Mouse (Mus musculus): ENCODE results near the gene Bcas1. TPM values are rescaled to one million over a fixed set of nuclear protein-coding genes. Genes with fewer than 3 reads are reported as not detected.

Bcas1 gene
- total RNA-seq, 2 experiments from 2014 or later, result 0.89 to 2.1 TPM

DNA sequence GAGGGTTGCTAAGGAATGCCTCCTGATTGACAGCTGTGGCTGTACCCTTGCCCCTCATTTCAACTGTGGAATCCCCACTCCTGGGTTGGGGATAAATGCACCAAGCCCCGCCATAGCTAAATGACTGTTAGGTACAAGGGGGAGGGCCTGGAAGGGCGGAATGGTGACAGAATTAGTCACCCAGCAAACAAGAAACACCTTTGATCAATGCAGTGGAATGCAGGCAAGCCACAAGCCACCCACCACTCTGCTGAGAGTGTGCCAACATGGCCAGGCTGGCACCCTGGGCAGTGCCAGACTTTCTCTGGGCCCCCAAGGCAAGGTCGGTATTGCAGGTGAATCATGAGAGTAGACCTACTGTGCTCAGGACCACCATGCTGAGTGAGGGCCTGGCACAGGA, 3.5 kb downstream of the Bcas1 start:
- no peak for DNase-seq
- intact Hi-C loops (cut with DNase I), result no loop called here

- DNase-seq, result no peak
- intact Hi-C loops (cut with DNase I), result no loop called here
Measured at GRCm38 (mm10) chr2:170421924-170422323, 5.7 kb downstream of the Bcas1 start.

DNA sequence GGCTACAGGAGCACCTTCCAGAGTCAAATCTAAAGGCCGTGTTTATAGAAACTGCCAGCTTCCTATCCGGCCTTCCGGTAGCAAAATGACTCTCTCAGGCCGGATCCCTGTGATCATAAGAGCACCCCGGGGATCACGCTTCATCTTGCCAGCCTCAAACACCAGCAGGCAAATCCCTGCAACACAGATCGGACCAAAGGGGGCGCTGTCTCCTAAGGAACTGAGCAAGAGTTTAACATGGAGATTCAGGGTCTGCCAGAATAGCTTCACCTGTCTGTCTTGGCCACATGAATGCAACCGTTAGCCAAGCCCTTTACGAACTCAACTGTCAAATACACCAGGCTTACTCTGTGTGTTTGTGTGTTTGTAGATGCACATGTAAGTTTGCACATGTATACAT, 8.9 kb downstream of the Bcas1 start:
- intact Hi-C loops (cut with DNase I), result no loop called here
- no peak for DNase-seq

GRCm38 (mm10) chr2:170411490-170412168, 16.0 kb downstream of the Bcas1 start:
- no peak for DNase-seq
- intact Hi-C loops (cut with DNase I), result no loop called here

DNA sequence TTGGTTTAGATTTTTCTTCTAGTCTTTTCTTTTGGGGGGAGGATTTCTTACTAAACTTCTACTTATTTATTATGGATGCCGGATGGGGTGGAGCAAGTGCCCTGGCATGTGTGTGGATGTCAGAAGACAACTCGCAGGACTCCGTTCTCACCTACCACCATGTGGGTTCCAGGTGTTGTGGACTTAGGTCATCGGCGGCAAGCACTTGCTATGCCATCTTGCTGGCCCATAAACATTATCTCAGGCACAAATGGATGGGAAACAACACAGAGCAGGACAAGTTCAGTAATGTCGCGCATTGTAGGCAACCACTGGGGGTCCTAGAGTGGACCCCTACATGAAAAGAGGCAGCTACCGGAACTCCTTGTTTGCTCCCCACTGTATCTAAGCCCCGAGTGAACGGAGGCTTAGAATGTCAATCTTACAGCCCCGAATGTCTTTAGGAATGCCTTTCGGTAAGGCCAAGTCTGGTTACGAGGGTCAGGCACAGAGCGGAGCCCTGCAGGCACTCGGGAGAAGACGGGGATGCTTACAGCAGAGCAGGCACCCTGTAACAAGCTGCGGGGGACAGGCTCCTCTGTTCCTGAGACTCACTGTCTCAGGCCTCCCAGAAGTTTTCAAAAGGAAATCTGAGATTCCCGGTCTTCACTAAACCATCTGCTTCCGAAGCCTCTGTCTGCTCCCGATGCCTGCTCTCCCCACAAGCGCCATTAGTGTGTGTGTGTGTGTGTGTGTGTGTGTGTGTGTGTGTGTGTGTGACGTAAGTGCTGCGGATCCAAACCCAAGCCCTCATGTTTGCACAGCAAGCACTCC, 16.8 kb downstream of the Bcas1 start:
- DNase-seq, result no peak
- intact Hi-C loops (cut with DNase I), result no loop called here

GRCm38 (mm10) chr2:170406438-170406837, 21.2 kb downstream of the Bcas1 start:
- DNase-seq, result no peak
- intact Hi-C loops (cut with DNase I), result no loop called here

GRCm38 (mm10) chr2:170404781-170405573, 22.7 kb downstream of the Bcas1 start:
- DNase-seq, result no peak
- intact Hi-C loops (cut with DNase I), result loop anchor here (5.0 kb wide), 1 partner anchor 288 kb away; no protein-coding TSS in a partner anchor

DNA sequence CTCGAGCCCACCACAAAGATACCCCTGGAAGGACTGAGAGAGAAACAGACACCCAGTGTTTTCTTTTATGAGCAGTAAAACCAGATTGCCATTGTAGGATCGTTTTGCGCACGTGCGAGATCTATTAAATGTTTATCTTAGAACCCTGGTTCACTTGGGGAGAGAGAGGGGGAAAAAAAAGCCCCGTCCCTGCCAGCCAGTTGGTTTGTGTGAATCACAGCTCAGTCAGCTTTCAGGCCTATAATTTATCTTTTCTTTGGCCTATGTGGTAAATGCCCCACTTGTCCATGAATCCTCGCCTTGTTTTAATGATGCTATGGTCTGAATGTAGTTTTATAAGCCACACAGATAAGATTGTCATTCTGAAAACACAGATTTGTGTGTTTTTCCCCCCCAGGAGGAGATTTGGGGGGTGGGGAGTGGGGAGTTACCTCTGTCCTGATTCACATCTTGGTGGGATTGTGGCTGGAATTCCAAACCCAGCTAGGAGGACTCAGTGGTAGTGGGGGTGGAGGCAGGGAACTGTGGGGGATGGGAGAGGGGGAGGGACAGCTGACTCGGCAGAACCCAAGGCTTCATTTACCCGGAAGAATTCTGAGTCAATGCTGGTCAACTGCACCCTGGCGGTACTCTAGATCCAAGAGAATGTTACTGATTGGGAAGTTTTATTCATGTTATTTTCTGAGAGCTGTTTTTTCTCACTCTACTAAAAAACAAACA, 23.8 kb downstream of the Bcas1 start:
- DNase-seq, result no peak
- intact Hi-C loops (cut with DNase I), result loop anchor here (5.0 kb wide), 1 partner anchor 287 kb away; no protein-coding TSS in a partner anchor

GRCm38 (mm10) chr2:170401211-170401799, 26.3 kb downstream of the Bcas1 start:
- peak; percentile 49 to 61 for DNase-seq
- intact Hi-C loops (cut with DNase I), result loop anchor here (2.0 to 5.0 kb wide), 2 partner anchors 47 to 284 kb away; no protein-coding TSS in a partner anchor

- no peak for DNase-seq
- intact Hi-C loops (cut with DNase I), result loop anchor here (2.0 to 5.0 kb wide), 2 partner anchors 46 to 283 kb away; no protein-coding TSS in a partner anchor
Measured at GRCm38 (mm10) chr2:170400666-170401065, 27.0 kb downstream of the Bcas1 start.

- intact Hi-C loops (cut with DNase I), result no loop called here
- DNase-seq, result no peak
Measured at GRCm38 (mm10) chr2:170391994-170392393, 35.7 kb downstream of the Bcas1 start.

DNA sequence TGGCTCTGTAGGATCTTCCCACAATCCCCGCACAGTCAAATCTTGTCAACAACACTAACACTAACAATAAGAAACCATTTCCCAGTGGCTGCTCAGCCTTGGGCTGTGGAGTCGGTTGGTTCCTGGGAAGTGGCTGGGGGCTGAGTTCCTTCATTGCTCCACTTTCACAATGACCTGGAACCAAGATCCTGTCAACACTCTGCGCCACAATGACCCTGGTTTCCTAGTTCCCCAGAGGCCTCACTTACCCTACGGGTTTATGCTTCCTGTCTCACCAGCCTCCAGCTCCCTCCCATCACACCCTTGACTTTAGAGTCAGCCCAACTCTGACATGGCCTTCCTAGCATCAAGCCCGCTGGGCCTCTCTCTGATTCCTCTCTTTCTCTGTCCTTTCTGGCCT, 39.3 kb downstream of the Bcas1 start:
- intact Hi-C loops (cut with DNase I), result no loop called here
- no peak for DNase-seq

GRCm38 (mm10) chr2:170385556-170385955, 42.1 kb downstream of the Bcas1 start:
- DNase-seq, result peak in 1 of 2 experiments; percentile 21
- intact Hi-C loops (cut with DNase I), result no loop called here

DNA sequence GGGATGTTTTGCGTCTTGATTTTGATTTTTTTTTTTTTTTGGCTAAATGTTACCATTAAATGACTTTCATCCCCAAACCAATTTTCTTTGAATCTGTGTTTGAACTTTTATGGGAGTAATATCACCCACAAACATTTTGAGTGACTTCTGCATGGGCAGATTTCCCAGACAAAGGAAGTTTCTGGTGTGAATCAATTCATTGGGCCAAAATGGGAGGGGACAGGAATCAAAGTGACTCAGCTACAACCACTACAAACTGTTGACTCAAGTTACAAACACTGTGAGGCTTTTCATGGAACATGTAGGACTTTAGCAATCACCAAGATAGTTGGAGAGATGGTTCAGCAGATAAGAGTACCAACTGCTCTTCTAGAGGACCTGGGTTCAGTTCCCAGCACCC, 42.9 kb downstream of the Bcas1 start:
- intact Hi-C loops (cut with DNase I), result no loop called here
- DNase-seq, result no peak

GRCm38 (mm10) chr2:170373391-170373790, 54.3 kb downstream of the Bcas1 start:
- intact Hi-C loops (cut with DNase I), result no loop called here
- DNase-seq, result no peak

GRCm38 (mm10) chr2:170365676-170366075, 62.0 kb downstream of the Bcas1 start:
- no peak for DNase-seq
- intact Hi-C loops (cut with DNase I), result no loop called here

DNA sequence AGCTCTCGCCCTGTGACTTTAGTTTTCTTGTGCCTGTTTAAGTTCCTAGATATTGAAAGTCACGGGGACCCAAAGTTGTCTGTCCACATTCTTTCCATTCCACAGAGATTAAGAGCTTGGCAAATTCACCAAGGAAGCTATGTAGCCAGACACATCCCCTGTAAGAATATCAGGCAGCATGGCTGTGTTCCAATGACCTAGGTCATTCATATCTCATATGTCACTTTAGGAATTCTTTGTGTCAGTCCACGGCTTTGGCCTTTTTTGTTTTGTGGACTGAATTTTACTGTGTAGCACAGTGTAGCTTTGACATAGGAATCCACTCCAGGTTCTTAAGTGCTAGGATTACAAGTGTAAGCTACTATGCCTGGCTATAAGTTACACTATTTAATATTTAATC, 62.4 kb downstream of the Bcas1 start:
- intact Hi-C loops (cut with DNase I), result no loop called here
- DNase-seq, result no peak

DNA sequence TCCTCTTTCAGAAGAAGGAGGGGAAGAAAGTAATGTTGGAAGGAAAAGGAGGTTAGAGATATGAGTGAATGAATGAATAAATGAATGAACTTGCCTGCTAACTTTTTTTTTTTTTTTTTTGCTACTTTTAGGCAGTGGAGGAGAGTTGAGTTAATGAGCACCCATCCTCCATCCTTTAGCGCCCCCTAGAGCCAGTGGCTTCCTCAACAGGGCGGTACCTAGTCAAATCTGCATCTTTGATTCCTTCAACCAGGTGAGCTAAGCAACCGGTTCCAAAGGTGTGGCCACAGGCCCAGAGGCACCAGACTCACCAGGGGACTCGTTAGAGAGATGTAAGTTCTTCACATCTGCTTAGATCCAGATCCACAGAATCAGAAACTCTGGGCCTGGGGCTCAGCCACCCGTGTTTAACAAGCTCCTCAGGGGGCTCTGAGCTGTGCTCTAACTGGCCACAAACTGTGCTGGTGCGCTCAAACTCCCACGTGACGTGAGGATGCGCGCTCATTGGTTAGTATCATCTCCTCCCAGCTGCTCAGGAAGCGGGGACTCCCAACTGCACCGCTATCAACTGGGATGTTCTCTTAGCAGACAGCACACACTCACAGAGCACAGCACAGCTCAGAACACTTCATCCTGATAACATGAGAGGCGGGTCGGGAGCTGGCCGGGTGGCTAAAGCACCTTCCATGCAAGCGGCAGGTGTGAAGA, 70.8 kb downstream of the Bcas1 start:
- DNase-seq, result no peak
- intact Hi-C loops (cut with DNase I), result no loop called here

GRCm38 (mm10) chr2:170354963-170355367, 72.7 kb downstream of the Bcas1 start:
- intact Hi-C loops (cut with DNase I), result loop anchor here (2.0 kb wide), 2 partner anchors 46 to 154 kb away; no protein-coding TSS in a partner anchor

More at GRCm38 (mm10) chr2:170354963-170355367, 72.7 kb downstream of the Bcas1 start:
- DNase-seq, result peak in 1 of 2 experiments; percentile 60
